Comparison of ENCODE assay signal across 27 mouse cellular contexts in the genomic region with DNA sequence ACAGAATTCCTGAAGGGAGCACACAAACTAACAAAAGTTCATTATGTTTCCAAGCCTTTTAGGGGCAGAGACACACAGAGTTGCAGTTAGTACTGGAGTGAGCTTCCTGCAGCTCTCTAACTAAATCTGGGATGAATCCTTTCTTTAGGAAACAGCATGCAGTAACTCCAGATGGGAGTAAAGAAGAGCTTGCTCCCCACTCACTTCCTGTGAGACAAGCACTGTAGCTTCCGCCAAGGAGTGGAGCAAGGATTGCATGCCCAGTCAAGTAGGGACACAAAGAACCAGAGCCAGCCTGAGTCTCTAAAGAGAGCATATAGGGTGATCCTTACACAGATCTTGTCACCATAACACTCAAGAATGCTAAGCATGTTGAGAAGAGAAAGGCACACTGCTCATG. TPM values are rescaled to one million over a fixed set of nuclear protein-coding genes. Genes with fewer than 3 reads are reported as not detected.
DNase-seq lines count a peak whose midpoint lies in the region; ATAC-seq and TF ChIP-seq lines count a peak whose summit lies in the region.
"Had no signal": no experiment of that assay in that cellular context is flagged by ENCODE, and none has a peak within 500 bp of the region (broad histone marks: within the 10 kb centered on the region; RNA-seq: fewer than 3 reads in every experiment).

No protein-coding gene starts in this region.

- H3K4me1 ChIP-seq in forebrain, postnatal 0 days (ENCODE audit: insufficient read depth), result no peaks in the 10 kb centered on the region
- H3K4me1 ChIP-seq in forebrain, embryonic 12.5 days, result no peaks in the 10 kb centered on the region
- H3K4me1 ChIP-seq in hindbrain, embryonic 16.5 days (ENCODE audit: control insufficient read depth, insufficient read depth, low read depth, low read length), result no peaks in the 10 kb centered on the region
- H3K4me1 ChIP-seq: embryonic facial prominence, embryonic 13.5 days; embryonic facial prominence, embryonic 15.5 days; forebrain, embryonic 10.5 days had no signal

- no peaks in the 10 kb centered on the region for H3K9me3 ChIP-seq in forebrain, postnatal 0 days (ENCODE audit: low read length)
- no peaks in the 10 kb centered on the region for H3K9me3 ChIP-seq in forebrain, embryonic 12.5 days
- no peaks in the 10 kb centered on the region for H3K9me3 ChIP-seq in hindbrain, embryonic 16.5 days (ENCODE audit: control insufficient read depth, low read length)
- H3K9me3 ChIP-seq: embryonic facial prominence, embryonic 13.5 days; embryonic facial prominence, embryonic 15.5 days; forebrain, embryonic 10.5 days; forebrain, embryonic 13.5 days; forebrain, embryonic 15.5 days had no signal

- peak; percentile 29 for ATAC-seq in forebrain, postnatal 0 days
- ATAC-seq in forebrain, embryonic 12.5 days (ENCODE audit: low FRiP score), result no peak
- no peak for ATAC-seq in hindbrain, embryonic 16.5 days
- ATAC-seq: activated CD4-positive, CD25-positive, alpha-beta regulatory T cell, adult 4 months; forebrain, embryonic 13.5 days; forebrain, embryonic 15.5 days had no signal

- H3K27me3 ChIP-seq in forebrain, postnatal 0 days (ENCODE audit: insufficient read depth, low read length), result no peaks in the 10 kb centered on the region
- no peaks in the 10 kb centered on the region for H3K27me3 ChIP-seq in forebrain, embryonic 12.5 days
- no peaks in the 10 kb centered on the region for H3K27me3 ChIP-seq in hindbrain, embryonic 16.5 days (replicated peaks; ENCODE audit: control insufficient read depth, insufficient read depth, low read length)
- H3K27me3 ChIP-seq: embryonic facial prominence, embryonic 13.5 days; embryonic facial prominence, embryonic 15.5 days; forebrain, embryonic 13.5 days; forebrain, embryonic 15.5 days had no signal

- no peak overlapping the region for H3K27ac ChIP-seq in forebrain, postnatal 0 days (ENCODE audit: low read depth, low read length)
- no peak overlapping the region for H3K27ac ChIP-seq in forebrain, embryonic 12.5 days
- peak overlapping the region; percentile 82 for H3K27ac ChIP-seq in layer of hippocampus, adult 2 months
- H3K27ac ChIP-seq in hindbrain, embryonic 16.5 days (ENCODE audit: low read depth, low read length), result no peak overlapping the region
- H3K27ac ChIP-seq: embryonic facial prominence, embryonic 13.5 days; embryonic facial prominence, embryonic 15.5 days; forebrain, embryonic 10.5 days; forebrain, embryonic 13.5 days; forebrain, embryonic 15.5 days had no signal

- TF ChIP-seq CTCF in forebrain, postnatal 0 days (IDR thresholded peaks at IDR 0.05; ENCODE audit: low read depth), result no peak
- TF ChIP-seq CTCF in layer of hippocampus, adult 2 months (conservative IDR thresholded peaks at IDR 0.05), result no peak

- no peak for DNase-seq in forebrain, postnatal 0 days
- no peak for DNase-seq in layer of hippocampus, adult 2 months (ENCODE audit: low spot score in 2 of 2)
- no peak for DNase-seq in layer of hippocampus, adult 9-11 months
- DNase-seq in R1 (ENCODE audit: low read depth, low spot score), result peak; percentile 1
- peak; percentile 50 for DNase-seq in brain, adult 2 months (ENCODE audit: low read depth, low spot score)
- no peak for DNase-seq in left cerebral cortex, postnatal 10 days (ENCODE audit: extremely low spot score in 1 of 2, low spot score in 2 of 2)
- DNase-seq: adrenal gland, adult 8-10 months; adrenal gland, postnatal 14 days; adrenal gland, postnatal 36 days; cerebellum, adult 11 months; cerebellum, adult 8-10 months; cerebellum, adult 9-11 months; cerebellum, postnatal 14 days; cerebellum, postnatal 36 days; embryo, embryonic 11 days had no signal

- 54% methylated on average over 1 of the region's 1 CpGs for WGBS in forebrain, postnatal 0 days
- 67% methylated on average over 1 of the region's 1 CpGs for WGBS in forebrain, embryonic 12.5 days
- 55% methylated on average over 1 of the region's 1 CpGs for WGBS in hindbrain, embryonic 16.5 days

- H3K4me3 ChIP-seq in forebrain, postnatal 0 days (ENCODE audit: low read depth, low read length), result no peak overlapping the region
- no peak overlapping the region for H3K4me3 ChIP-seq in forebrain, embryonic 12.5 days (replicated peaks)
- no peak overlapping the region for H3K4me3 ChIP-seq in layer of hippocampus, adult 2 months
- H3K4me3 ChIP-seq in hindbrain, embryonic 16.5 days (ENCODE audit: low read length), result no peak overlapping the region
- H3K4me3 ChIP-seq: embryonic facial prominence, embryonic 13.5 days; embryonic facial prominence, embryonic 15.5 days; erythroblast, embryonic 14.5 days; forebrain, embryonic 10.5 days; forebrain, embryonic 13.5 days; forebrain, embryonic 15.5 days had no signal

- no peak overlapping the region for H3K4me2 ChIP-seq in forebrain, postnatal 0 days (ENCODE audit: low read depth)
- H3K4me2 ChIP-seq in forebrain, embryonic 12.5 days, result no peak overlapping the region
- no peak overlapping the region for H3K4me2 ChIP-seq in hindbrain, embryonic 16.5 days (ENCODE audit: low read length)
- H3K4me2 ChIP-seq: embryonic facial prominence, embryonic 13.5 days; embryonic facial prominence, embryonic 15.5 days; forebrain, embryonic 13.5 days; forebrain, embryonic 15.5 days had no signal

- no peaks in the 10 kb centered on the region for H3K36me3 ChIP-seq in forebrain, postnatal 0 days (ENCODE audit: insufficient read depth)
- H3K36me3 ChIP-seq in forebrain, embryonic 12.5 days (replicated peaks), result no peaks in the 10 kb centered on the region
- H3K36me3 ChIP-seq in hindbrain, embryonic 16.5 days (ENCODE audit: control insufficient read depth, insufficient read depth, low read length), result no peaks in the 10 kb centered on the region
- H3K36me3 ChIP-seq: embryonic facial prominence, embryonic 13.5 days; embryonic facial prominence, embryonic 15.5 days; forebrain, embryonic 10.5 days; forebrain, embryonic 15.5 days had no signal

- H3K9ac ChIP-seq in forebrain, postnatal 0 days, result no peak overlapping the region
- no peak overlapping the region for H3K9ac ChIP-seq in forebrain, embryonic 12.5 days
- H3K9ac ChIP-seq in hindbrain, embryonic 16.5 days (ENCODE audit: low read depth, low read length), result no peak overlapping the region
- H3K9ac ChIP-seq: embryonic facial prominence, embryonic 13.5 days; embryonic facial prominence, embryonic 15.5 days; forebrain, embryonic 13.5 days; forebrain, embryonic 15.5 days had no signal

- intact Hi-C loops in left cerebral cortex, postnatal 10 days (cut with DNase I), result no loop called here

RNA-seq across cellular contexts. Expression of a gene that starts 50.7 kb away (rescaled TPM):
- total RNA-seq in forebrain, postnatal 0 days (2014; rRNA removed), result 99.3 and 106 TPM in 2 replicates
- polyA plus RNA-seq in forebrain, postnatal 0 days (2015; fragmentation: Nextera tagmentation; extraction: Ambion mirVana), result 52.2 and 59.3 TPM in 2 replicates
- polyA plus RNA-seq in forebrain, embryonic 12.5 days (2016; fragmentation: Nextera tagmentation; extraction: Ambion mirVana), result 16.8 and 18.0 TPM in 2 replicates
- total RNA-seq in layer of hippocampus, adult 2 months (2021), result 100 to 1,000 TPM; 111 to 118 TPM
- polyA plus RNA-seq in hindbrain, embryonic 16.5 days (2015; fragmentation: Nextera tagmentation; extraction: Ambion mirVana), result 52.9 and 54.7 TPM in 2 replicates
- total RNA-seq in left cerebral cortex, postnatal 10 days (2021), result 100 to 1,000 TPM; 150 to 156 TPM
- total RNA-seq: common myeloid progenitor, adult 5-6 weeks; MEL had no signal
- polyA plus RNA-seq: C2C12; erythroblast, embryonic 14.5 days had no signal

Comparison
In these comparisons a context has a peak if more than half of its experiments do, and no peak if none do; other contexts are left out.
1. DNase-seq: peak in R1 (single experiment) and brain, adult 2 months (single experiment); none in forebrain, postnatal 0 days (single experiment), layer of hippocampus, adult 2 months (0 of 2), layer of hippocampus, adult 9-11 months (single experiment) and left cerebral cortex, postnatal 10 days (0 of 2).